Mouse (Mus musculus) induced T-regulatory cell, adult 2 months (primary cell): Measurements from ENCODE around the gene Ccna1.

Experiments
- DNase-seq: peaks from one replicate; pipeline ENCODE4 v3.0.0-alpha.2; 2012; ENCODE audit warnings: low read depth

Gene Ccna1

DNA sequence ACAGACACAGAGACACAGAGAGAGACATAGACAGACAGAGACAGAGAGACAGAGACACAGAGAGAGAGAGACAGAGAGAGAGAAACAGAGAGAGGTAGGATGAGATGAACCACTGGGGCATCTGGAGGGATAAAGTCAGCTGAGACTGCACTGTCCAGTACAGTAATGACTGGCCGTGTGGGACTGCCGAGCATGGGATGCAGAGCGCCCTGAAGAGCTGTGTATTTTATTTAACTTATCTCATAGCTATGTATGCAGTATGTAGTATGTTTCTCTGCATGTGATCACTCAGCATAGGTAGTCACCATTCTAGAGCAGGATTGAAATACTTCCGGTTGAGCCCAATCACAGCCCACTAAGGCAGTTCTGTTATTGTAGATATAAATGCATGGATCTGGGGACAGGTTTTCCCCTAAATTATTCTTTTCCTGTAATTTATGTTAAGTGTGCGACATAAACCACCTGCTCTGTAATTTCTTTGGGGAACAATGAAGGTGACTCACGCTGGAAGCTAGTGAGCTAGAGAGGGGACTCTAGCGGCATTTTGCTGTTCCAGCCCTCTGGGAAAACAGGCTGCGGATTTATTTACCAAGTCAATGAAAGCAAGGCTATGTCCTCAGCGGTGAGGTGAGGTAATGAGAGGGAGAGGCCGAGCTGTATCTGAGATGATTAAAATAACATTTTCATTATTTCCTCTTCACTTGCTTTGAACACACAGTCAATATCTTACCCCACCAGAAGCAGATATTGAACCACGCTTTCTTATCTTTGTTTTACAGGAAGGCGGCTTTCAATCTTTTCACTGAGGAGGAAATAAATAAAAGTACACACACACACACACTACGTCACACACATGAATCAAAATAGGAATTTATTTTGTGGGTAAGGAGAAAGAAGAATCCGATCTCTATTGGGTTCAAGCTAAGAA, 10.7 kb upstream of the Ccna1 start:
- no peak for DNase-seq

DNA sequence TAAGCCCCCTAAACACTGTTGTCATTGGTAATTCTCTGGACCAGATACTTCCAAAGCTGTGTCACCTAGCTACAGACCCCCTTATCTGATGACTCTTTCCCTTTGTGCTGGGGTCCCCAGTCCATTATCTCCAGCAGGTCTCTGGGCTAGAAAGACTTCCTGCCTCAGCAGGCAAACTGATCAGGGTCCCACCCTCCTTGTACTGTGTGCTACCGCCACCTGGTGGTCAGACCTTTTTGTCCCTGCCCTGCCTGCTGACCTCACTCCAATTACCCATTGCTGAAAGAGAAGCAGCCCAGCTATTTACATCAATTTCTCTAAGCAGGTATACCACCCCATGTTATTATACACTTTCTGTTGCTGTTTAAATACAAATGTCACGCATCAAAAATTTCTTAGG, 9.1 kb upstream of the Ccna1 start:
- peak; percentile 49 for DNase-seq

DNA sequence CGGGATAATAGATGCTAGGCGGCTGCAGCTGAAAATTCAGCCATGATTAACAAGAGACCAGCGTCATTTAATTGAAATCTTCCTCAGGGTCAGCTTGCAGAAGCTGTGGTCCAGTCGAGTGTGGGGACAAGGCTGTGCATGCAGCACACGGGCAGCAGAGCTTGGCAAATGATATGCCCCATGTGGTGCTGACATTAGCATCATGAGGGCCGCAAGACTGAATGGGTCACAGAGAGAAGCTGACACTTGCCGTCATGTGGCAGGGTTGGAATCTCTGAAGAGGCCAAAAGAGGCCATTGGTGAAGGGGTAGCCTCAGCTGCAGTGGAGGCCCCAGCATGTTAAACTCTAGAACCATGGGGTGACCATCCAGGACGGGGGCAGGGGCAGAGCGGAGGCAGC, 7.4 kb upstream of the Ccna1 start:
- DNase-seq: no peak

DNA sequence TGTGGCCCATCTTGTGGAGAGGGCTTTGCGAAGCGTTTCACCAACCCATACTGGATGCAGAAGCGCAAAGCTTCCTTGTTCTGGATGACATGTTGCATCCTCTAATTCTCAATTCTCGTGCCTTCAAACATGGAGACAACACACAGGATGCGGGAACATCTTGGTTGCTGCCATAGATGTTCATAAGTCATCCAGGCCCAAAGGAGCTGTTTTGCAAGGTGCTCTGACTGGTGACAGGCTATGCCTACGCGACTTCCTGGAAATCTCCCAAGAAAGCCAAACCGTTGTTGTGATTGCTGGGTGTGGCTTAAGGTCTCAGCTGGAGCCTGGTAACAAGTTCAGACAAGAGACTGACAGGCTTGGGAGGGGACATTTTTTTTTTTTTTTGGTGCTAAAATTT, 1.1 kb upstream of the Ccna1 start:
- no peak for DNase-seq

DNA sequence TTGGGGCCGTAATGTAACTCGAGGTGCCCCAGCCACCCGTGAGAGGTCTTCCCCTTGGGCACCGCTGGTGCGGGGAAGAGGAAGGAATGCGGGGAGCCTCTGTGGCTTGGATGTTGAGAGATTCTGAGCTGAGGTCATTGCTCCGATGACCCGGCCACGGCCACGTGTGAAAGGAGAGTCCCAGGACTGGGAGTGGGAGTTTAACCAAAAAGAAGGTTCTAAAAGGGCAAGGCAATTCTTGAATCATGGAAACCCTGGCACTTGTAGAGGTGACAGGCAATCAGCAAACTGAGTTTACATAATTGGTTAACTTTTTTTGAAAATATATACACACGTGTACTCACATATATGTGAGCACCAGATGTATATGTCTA, 433 bp upstream of the Ccna1 start:
- DNase-seq: no peak

DNA sequence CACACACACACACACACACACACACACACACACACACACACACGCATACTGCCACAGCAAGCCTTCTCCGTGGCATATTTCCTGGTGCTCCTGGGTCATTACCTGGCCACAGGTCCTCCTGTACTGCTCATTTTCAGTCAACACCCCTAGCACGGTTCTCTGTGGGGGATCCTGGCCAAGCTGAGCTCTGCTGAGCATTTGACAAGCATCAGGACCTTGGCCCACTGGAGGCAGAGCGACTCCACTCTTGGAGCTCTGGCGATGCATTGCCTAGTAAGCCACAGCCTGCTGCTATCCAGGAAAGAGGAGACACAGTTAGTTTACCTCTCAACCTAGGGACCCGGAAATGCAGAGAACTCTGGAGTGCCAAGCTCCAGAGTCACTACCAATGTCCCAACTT, 1.1 kb downstream of the Ccna1 start:
- DNase-seq: no peak

DNA sequence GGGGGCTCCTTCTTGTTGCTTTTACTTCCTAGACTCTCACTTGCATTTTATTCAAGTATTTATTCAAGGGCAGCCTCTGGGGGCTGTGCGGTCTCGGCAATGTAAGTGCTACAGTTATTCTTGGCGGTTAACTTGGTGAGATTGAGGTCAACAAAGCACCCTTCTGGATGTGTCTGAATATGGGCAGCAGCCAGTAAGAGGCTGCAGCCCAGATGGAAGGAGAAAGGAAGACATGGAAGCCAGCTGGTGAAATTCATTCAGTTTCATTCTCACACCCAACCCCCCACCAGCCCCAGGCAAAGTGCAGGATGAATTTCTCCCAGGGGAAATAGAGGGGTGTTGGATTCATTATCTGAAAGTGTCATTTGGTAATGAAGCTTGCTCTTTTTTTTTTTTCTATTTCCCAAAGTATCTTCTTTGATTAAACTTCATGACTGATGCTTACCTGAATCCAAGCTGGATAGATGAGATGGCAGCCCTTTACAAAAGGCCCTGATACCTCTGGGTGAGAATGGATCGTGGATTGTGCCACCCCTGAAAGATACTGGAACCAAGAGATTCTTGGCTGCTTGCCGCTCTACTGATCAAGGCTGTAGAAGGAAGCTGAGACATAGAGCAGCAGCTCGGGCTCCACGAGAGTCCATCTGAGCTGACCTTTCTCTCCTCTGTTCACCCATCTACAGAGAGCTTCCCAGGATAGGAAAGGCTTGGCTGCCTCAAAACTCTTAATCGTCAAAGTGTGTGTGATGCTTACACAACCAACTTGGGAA, 10.5 kb downstream of the Ccna1 start:
- DNase-seq: no peak

DNA sequence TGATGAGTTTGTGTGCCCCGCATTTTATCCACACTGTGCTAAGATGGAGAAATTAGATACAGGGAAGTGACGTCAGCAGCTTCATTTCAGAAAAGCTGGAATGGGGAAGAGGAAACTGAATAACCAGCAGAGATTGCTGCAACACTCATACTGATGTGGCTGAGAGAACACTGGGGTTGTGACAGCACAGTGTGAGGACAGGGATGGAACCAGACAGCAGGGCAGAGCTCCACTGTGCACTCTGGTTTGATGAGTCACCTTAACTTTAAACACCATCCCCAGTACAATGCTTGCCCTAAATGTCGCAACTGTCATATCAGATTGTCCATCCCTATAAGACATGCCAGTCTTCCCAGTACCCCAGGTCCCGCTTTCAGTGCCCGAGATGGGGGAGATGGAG, 17.7 kb downstream of the Ccna1 start:
- DNase-seq: no peak

DNA sequence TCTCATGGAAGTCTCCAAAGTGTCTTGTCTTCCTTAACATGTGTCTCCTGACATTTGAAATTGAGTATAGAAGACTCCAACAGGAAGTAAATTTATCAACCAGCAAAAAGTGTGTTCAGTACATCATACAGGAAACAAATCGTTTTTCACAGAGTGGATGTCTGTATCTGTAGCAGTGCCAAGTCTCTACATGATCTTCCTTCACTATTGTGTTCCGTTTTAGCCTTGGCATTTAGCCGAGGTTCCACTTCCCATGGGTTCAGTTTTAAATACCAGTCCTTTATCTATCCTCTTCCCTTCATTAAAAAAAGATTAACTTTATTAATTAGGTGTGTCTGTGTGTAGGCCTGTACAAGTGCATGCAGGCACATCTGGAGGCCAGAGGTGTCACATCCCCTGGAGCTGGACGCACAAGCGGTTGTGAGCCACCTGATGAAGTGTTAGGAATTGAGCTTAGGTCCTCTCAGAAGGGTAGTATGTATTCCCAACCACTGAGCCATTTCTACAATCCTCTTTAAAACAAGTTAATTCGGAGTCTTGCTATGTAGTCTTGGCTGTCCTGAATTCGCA, 27.9 kb downstream of the Ccna1 start:
- DNase-seq: no peak

DNA sequence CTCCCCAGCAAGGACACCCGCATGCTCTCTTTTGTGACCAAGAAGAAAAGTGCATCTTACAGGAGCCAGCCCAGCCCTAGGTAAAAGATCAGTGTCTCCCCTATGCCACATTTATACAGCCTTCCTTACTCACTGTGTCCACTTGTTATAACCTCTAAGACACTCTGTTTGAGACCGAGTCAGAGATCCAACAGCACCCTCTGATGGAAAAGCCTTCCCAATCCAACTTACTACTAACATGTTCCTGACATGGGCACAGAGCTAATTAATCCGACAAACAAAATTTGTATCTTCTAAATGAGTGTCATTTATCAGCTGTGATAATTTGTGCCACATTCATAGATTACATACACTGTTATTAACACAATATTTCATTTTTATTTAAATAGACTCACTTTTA, 29.8 kb downstream of the Ccna1 start:
- no peak for DNase-seq

DNA sequence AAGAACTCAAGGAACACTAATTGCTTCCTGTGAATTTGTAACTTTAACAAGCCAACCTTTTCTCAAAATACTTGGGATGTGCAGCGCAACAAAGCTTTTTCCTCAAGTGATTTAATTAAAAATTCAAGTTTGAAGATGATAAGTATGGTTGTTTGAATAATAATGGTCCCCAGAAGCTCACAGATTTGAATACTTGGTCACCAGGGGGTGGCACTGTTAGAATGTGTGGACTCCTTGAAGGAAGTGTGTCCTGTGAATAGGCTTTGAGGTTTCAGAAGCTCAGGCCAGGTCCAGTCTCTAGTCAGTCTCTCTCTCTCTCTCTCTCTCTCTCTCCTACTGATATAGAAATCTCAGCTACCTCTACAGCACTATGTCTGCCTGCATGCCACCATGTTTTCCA, 32.0 kb downstream of the Ccna1 start:
- DNase-seq: no peak

DNA sequence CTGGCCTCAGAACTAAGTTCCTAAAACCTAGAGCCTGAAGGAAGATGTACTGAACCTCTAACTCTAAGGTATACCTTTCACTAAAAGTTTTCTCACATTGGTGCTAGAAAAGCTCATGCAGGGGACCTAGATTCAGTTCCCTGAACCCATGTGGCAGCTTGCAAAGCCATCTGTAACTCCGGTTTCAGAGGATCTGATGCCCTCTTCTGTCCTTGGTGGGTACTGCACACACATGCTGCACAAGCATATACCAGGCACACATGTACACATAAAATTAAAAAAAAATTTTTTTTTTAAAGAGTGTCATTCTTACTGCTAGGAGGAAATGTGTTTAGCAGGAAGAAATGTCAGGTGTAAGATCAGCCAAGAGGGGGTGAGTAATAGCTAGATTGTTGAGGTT, 33.1 kb downstream of the Ccna1 start:
- no peak for DNase-seq

DNA sequence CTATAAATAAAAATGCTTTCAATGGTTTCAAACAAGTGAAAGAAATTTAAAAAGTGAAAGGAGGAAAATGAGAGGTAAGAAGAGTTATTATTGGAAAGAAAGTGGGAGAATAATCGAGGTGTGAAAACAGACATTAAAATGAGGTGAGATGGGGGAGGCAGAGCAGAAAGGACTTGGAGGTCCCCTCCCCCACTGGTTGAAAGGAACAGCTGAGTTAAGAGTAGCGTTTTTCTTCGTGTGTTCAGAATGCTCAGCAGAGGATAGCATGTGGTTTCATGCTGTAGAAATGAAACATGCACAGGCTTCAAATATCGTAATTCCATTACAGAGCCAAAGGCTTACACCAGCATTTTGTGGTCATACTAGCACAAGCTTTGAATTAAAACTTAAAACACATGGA, 42.8 kb downstream of the Ccna1 start:
- DNase-seq: no peak

DNA sequence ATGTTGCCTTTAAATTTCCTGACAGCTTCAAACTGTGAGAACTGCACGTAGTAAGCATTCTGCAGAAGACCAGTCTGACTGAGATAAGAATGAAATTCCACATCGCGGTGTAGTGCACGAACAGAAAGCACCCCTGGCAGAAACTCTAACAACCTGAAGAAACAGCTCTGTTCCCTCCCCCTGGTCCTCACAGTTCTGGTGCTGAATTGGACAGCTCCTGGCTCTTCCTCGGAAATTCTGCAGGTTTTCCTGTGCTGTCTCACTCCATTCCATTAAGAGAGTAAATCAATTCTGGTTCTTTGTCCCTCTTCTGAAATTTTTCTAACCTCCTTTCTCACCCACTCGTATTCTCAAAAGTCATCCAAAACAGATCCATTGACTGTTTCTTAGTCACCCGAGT, 43.6 kb downstream of the Ccna1 start:
- no peak for DNase-seq

DNA sequence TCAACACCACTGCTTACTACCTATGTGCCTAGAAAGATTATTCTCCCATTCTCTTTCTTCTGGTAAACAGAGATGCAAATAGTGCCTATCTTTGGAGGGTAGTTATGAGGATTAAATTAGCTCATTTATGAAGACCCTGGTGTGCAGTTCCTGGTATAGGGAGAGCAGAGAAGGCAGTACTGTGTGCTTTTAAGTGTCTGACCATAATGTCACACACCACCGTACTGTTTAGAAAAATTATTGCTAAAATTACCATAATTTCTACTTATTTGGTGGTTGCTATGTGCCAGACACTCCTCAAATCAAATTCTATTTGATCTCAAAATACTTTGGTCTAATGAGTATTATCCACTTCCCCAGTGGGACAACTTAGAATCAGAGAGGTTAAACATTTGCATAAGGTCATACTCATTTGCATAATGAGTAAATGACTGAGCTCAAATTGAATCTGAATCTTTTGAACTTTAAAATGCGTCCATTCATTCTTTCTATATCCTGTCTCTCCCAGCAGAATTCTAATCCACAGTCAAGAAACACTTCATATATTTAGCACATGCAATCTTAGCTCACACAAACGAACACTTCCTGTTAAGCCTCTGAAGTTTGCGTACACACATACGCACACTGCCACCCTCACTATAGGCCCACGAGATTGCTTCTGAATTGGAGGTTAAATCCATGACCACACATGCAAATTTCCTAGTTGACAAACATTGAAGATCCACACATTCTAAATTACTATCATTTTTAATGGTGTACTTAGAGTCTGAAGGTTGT, 46.1 kb downstream of the Ccna1 start:
- no peak for DNase-seq

DNA sequence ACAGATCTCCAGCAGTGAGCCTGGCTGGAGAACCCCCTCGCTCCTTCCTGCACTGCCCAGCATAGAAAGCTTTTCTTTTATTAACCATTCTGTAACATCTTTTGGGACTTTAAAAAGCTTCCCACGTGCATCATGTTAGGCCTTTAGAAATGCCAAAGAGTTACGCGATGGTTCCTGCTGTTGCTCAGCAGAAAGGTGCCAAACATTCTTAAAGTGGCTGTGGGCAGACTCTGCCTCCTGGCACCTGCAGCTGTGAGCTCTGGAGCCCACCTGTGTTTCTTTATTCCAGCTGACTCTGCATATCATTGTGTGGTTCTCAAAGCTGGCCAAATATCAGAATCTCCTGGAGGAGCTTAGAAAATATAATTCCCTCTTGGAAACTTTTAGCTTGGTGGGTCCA, 51.3 kb downstream of the Ccna1 start:
- no peak for DNase-seq

DNA sequence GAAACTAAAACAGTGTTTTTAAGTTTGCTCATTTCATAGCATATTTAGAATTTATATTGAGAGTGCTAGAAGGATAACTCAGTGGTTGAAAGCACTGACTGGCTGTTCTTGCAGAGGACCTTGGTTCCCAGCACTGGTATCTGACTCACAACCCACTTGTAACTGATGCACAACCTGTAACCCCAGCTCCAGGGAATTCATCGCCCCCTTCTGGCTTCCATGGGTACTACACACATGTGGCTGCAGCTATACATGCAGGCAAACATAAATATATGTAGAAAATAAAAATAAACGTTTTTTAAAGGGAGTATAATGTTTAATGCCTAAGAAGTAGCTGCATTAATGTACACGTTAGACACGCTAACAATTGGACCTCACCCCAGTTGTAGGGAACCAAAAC, 53.6 kb downstream of the Ccna1 start:
- no peak for DNase-seq
